Mouse (Mus musculus) liver, postnatal 0 days (tissue): ENCODE results near the gene Btg3. TPM values are rescaled to one million over a fixed set of nuclear protein-coding genes. Genes with fewer than 3 reads are reported as not detected.
"Not testable (repeated sequence)": the region's sequence is repeated elsewhere in the genome, so short reads cannot be mapped to it uniquely, and the experiment has no call there.

Source experiments
- ATAC-seq: fragments of 200-750 bp; cut with Nextera tagmentation; 2 replicates; pipeline ENCODE4 v1.8.0; 2017; ENCODE audit warnings: mild to moderate bottlenecking, moderate library complexity
- DNase-seq: peaks from one replicate; pipeline ENCODE4 v3.0.0-alpha.2; 2016
- H3K27ac ChIP-seq: fragments of 300-500 bp; sonication (generic); 2 replicates; pipeline ENCODE4 v1.5.1; 2014; ENCODE audit warnings: antibody characterized with exemption, moderate library complexity, mild to moderate bottlenecking, low read depth
- H3K27me3 ChIP-seq: fragments of 300-500 bp; sonication (generic); 2 replicates; pipeline ENCODE4 v1.6.1; 2014; ENCODE audit warnings: low read length, control low read depth, mixed read lengths; ENCODE audit not compliant: insufficient read depth
- H3K36me3 ChIP-seq: fragments of 300-500 bp; sonication (generic); replicated peaks from 2 replicates; pipeline ENCODE4 v1.6.1; 2014; ENCODE audit warnings: mild to moderate bottlenecking, control low read depth, low read length, moderate library complexity, mixed read lengths; ENCODE audit not compliant: insufficient read depth
- H3K4me1 ChIP-seq: fragments of 300-500 bp; sonication (generic); 2 replicates; pipeline ENCODE4 v1.6.1; 2014; ENCODE audit warnings: antibody characterized with exemption, mild to moderate bottlenecking, control low read depth; ENCODE audit not compliant: insufficient read depth
- H3K4me2 ChIP-seq: fragments of 300-500 bp; sonication (generic); 2 replicates; pipeline ENCODE4 v1.6.1; 2014; ENCODE audit warnings: low read depth, mild to moderate bottlenecking, low read length, moderate library complexity, mixed read lengths
- H3K4me3 ChIP-seq: fragments of 300-500 bp; sonication (generic); 2 replicates; pipeline ENCODE4 v1.5.1; 2014; ENCODE audit warnings: low read depth, low read length
- H3K9ac ChIP-seq: fragments of 300-500 bp; sonication (generic); replicated peaks from 2 replicates; pipeline ENCODE4 v1.6.1; 2014; ENCODE audit warnings: mild to moderate bottlenecking, moderate library complexity
- H3K9me3 ChIP-seq: fragments of 300-500 bp; sonication (generic); 2 replicates; pipeline ENCODE4 v1.6.1; 2016; ENCODE audit warnings: mild to moderate bottlenecking, control low read depth, low read length, mixed read lengths
- CTCF ChIP-seq: sonication (generic); IDR thresholded peaks from 2 replicates; pipeline ENCODE4 v1.5.1; 2016; ENCODE audit warnings: antibody characterized with exemption, low read depth
- EP300 ChIP-seq: IDR thresholded peaks from 2 replicates; pipeline ENCODE4 v1.6.1; 2016; ENCODE audit warnings: antibody characterized with exemption, low read depth, mild to moderate bottlenecking
- WGBS: fragments of 180-500 bp; shearing (Covaris S2); extraction: QIAGEN DNeasy Blood & Tissue Kit; methylation state at CpG from one replicate; pipeline ENCODE4 v1.1.7; 2014; ENCODE audit not compliant: insufficient replicate concordance; 5-methylcytosine and 5-hydroxymethylcytosine counted together
- polyA plus RNA-seq: library from polyadenylated mRNA; unstranded; fragments of >200 nt; fragmentation: Nextera tagmentation; extraction: Ambion mirVana; gene quantifications from 2 replicates; pipeline ENCODE4 v1.2.1, GENCODE M21; 2015

Btg3 gene
- polyA plus RNA-seq, 1 experiment from 2014 or later = 20.5 TPM

- no peaks in the 10 kb centered on the region for H3K9me3 ChIP-seq
- H3K27me3 ChIP-seq = no peaks in the 10 kb centered on the region
- DNase-seq (peak; percentile 70), ATAC-seq (peak; percentile 56)
- peak overlapping the region; percentile 94 for H3K9ac ChIP-seq
- WGBS = under 1% methylated on average over 56 of the region's 100 CpGs
- peaks cover 9% of the 10 kb centered on the region for H3K4me1 ChIP-seq
- peak overlapping the region; percentile 82 for H3K4me2 ChIP-seq
- TF ChIP-seq CTCF (no peak), EP300 (no peak)
- H3K36me3 ChIP-seq = peaks cover 7% of the 10 kb centered on the region; the same call in 1 of the 2 replicates
- H3K27ac ChIP-seq = peak overlapping the region; percentile 58
- peak overlapping the region; percentile 95 for H3K4me3 ChIP-seq
Observed at GRCm38 (mm10) chr16:78375821-78376691, 936 bp downstream of the Btg3 start.

DNA sequence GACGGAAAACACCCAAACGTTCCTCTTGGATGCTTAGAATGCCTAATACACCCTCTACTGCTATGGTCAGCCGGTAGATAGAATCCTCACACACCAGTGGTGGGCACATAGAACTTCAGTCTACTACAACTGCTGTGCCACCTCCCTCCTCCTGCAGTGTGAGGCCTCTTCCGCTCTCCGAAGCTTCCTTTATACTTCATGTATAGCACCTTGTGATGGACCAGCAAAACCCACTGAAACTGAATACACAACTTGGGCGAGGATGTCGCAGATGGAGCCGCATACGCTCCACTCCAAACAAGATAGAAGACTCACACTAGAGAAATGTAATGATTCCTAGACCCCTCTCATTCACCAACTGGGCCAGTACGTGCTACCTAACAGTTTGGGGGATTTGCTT, 1.8 kb downstream of the Btg3 start:
- H3K4me1 ChIP-seq = peaks cover 9% of the 10 kb centered on the region
- peak overlapping the region; percentile 82 for H3K4me2 ChIP-seq
- no peak overlapping the region for H3K27ac ChIP-seq
- no peak for ATAC-seq
- no peak overlapping the region for H3K9ac ChIP-seq
- peak overlapping the region; percentile 95 for H3K4me3 ChIP-seq
- H3K27me3 ChIP-seq = no peaks in the 10 kb centered on the region
- 49% methylated on average over 10 of the region's 10 CpGs for WGBS
- H3K9me3 ChIP-seq = no peaks in the 10 kb centered on the region
- TF ChIP-seq CTCF = no peak
- no peak for TF ChIP-seq EP300
- H3K36me3 ChIP-seq = peaks cover 12% of the 10 kb centered on the region
- no peak for DNase-seq

- Histone ChIP-seq H3K27me3 (no peaks in the 10 kb centered on the region), H3K4me2 (no peak overlapping the region), H3K36me3 (peaks cover 20% of the 10 kb centered on the region), H3K4me3 (no peak overlapping the region), H3K9me3 (no peaks in the 10 kb centered on the region), H3K4me1 (peaks cover 9% of the 10 kb centered on the region), H3K27ac (no peak overlapping the region), H3K9ac (no peak overlapping the region)
- DNase-seq (no peak), ATAC-seq (no peak)
- 72% methylated on average over 8 of the region's 8 CpGs for WGBS
- TF ChIP-seq CTCF = no peak
- TF ChIP-seq EP300 = no peak
Observed at GRCm38 (mm10) chr16:78373743-78374142, 3.2 kb downstream of the Btg3 start.

- Histone ChIP-seq H3K27ac (no peak overlapping the region), H3K27me3 (no peaks in the 10 kb centered on the region), H3K4me2 (no peak overlapping the region), H3K9ac (no peak overlapping the region), H3K4me3 (no peak overlapping the region), H3K9me3 (no peaks in the 10 kb centered on the region), H3K36me3 (peaks cover 27% of the 10 kb centered on the region), H3K4me1 (peaks cover 9% of the 10 kb centered on the region)
- DNase-seq (no peak), ATAC-seq (no peak)
- TF ChIP-seq EP300 = no peak
- TF ChIP-seq CTCF = no peak
- WGBS = 86% methylated on average over 5 of the region's 5 CpGs
Observed at GRCm38 (mm10) chr16:78372786-78373185, 4.2 kb downstream of the Btg3 start.

DNA sequence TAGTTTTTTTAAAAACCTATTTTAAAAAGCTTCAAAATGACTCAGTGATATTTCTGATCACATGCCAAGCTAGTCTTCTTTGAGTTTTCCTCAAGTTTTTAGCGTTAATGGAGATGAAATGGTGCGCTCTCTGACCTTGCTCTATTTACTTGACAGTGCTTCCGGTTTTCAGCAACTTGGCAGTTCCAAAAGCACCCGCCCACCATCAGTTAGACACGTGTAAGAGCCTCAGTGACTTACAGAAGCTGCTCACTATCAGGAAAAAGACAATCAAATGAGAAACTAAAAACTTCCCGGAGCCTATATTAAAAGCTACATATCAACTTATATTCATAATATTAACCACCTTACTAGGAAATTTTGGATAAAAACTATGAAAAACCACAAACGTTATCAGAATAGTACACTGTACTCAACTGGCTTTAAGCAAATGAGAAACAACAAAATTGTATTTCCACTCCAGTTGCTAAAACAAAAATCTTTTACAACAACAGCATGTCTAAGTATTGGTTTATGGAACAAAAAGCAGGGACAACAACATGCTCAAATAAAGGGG, 5.4 kb downstream of the Btg3 start:
- H3K4me2 ChIP-seq = no peak overlapping the region
- no peaks in the 10 kb centered on the region for H3K27me3 ChIP-seq
- no peaks in the 10 kb centered on the region for H3K9me3 ChIP-seq
- WGBS = 43% methylated on average over 7 of the region's 7 CpGs
- H3K9ac ChIP-seq = no peak overlapping the region
- TF ChIP-seq CTCF (no peak), EP300 (no peak)
- H3K4me1 ChIP-seq = peaks cover 3% of the 10 kb centered on the region; the same call in 1 of the 2 replicates
- no peak overlapping the region for H3K4me3 ChIP-seq
- ATAC-seq (no peak), DNase-seq (peak; percentile 21)
- no peak overlapping the region for H3K27ac ChIP-seq
- peaks cover 33% of the 10 kb centered on the region for H3K36me3 ChIP-seq

GRCm38 (mm10) chr16:78364554-78364953, 12.4 kb downstream of the Btg3 start:
- 91% methylated on average over 9 of the region's 9 CpGs for WGBS

More at GRCm38 (mm10) chr16:78364554-78364953, 12.4 kb downstream of the Btg3 start:
- not testable (repeated sequence) for H3K4me2 ChIP-seq, H3K9ac ChIP-seq, H3K9me3 ChIP-seq, DNase-seq, H3K4me1 ChIP-seq, H3K4me3 ChIP-seq, H3K27me3 ChIP-seq, ATAC-seq, H3K27ac ChIP-seq
- H3K36me3 ChIP-seq = peaks cover 47% of the 10 kb centered on the region
